Mouse (Mus musculus): Measurements from ENCODE around the gene Tenm2. TPM values are rescaled to one million over a fixed set of nuclear protein-coding genes. Genes with fewer than 3 reads are reported as not detected.

The Tenm2 gene
- polyA plus RNA-seq, 1 experiment, result 0.13 TPM

DNA sequence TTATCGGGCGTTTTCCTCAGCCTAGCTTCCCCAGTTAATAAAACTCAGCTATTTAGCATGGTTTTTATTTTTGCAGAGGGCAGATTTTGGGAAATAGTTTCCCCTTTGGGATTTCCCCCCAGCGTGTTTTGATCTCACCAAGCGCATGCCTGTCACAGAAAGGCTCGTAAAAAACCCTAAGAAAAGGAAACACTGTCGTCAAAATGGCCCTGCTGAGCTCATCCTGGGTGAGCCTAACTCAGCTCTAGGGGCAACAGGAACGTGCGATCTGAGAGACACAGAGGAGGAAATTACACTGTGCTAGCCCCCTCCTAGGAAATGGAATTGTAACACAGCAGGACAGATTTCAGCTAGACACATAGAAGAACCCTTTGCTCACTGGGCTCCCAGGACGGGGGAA is 1204.0 kb downstream of the Tenm2 start:
- no peaks in the 10 kb centered on the region for H3K4me1 ChIP-seq (ENCODE audit: control insufficient read depth, insufficient read depth, insufficient read length, low read length)
- H3K27ac ChIP-seq (ENCODE audit: insufficient read depth, low read depth, low read length), result no peak overlapping the region
- TF ChIP-seq CTCF (IDR thresholded peaks at IDR 0.05; ENCODE audit: extremely low read depth, insufficient read length, insufficient replicate concordance, low read depth, low read length) (no peak), POLR2A (IDR thresholded peaks at IDR 0.05; ENCODE audit: low read depth, low read length) (no peak)
- no peak overlapping the region for H3K4me3 ChIP-seq (ENCODE audit: low read depth, low read length)
- WGBS, result 51% methylated on average over 9 of the region's 9 CpGs
- no peaks in the 10 kb centered on the region for H3K27me3 ChIP-seq (ENCODE audit: control insufficient read depth, insufficient read depth, low read length)
- no peaks in the 10 kb centered on the region for H3K36me3 ChIP-seq (ENCODE audit: control insufficient read depth, insufficient read depth, low read length)

DNA sequence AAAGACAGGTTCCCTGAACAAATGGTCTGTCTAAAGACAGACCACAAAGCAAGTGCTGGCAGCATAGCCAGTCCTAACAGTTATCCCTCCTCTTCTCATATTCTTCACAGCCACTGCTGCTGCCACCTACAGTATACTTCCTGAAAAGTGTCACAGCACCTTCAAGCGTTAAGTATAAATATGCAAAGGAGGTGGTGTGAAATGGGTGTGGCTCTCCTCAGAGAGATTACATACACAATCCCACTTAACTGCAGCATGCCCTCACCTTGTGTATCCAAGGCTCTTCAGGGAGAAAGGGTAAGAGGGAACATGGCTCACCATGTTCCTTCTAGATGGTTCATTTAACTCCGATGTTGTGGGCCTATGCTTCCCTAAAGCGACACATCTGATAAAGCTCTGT is 1215.8 kb downstream of the Tenm2 start:
- no peak overlapping the region for H3K27ac ChIP-seq (ENCODE audit: insufficient read depth, low read depth, low read length)
- no peaks in the 10 kb centered on the region for H3K4me1 ChIP-seq (ENCODE audit: control insufficient read depth, insufficient read depth, insufficient read length, low read length)
- H3K36me3 ChIP-seq (ENCODE audit: control insufficient read depth, insufficient read depth, low read length), result no peaks in the 10 kb centered on the region
- no peak overlapping the region for H3K4me3 ChIP-seq (ENCODE audit: low read depth, low read length)
- no peaks in the 10 kb centered on the region for H3K27me3 ChIP-seq (ENCODE audit: control insufficient read depth, insufficient read depth, low read length)
- TF ChIP-seq CTCF (IDR thresholded peaks at IDR 0.05; ENCODE audit: extremely low read depth, insufficient read length, insufficient replicate concordance, low read depth, low read length) (no peak), POLR2A (IDR thresholded peaks at IDR 0.05; ENCODE audit: low read depth, low read length) (no peak)
- WGBS, result 45% methylated on average over 3 of the region's 3 CpGs

GRCm38 (mm10) chr11:36013179-36013578 is 1222.6 kb downstream of the Tenm2 start:
- Histone ChIP-seq H3K36me3 (ENCODE audit: control insufficient read depth, insufficient read depth, low read length) (no peaks in the 10 kb centered on the region), H3K4me3 (ENCODE audit: low read depth, low read length) (no peak overlapping the region), H3K27me3 (ENCODE audit: control insufficient read depth, insufficient read depth, low read length) (no peaks in the 10 kb centered on the region), H3K4me1 (ENCODE audit: control insufficient read depth, insufficient read depth, insufficient read length, low read length) (no peaks in the 10 kb centered on the region), H3K27ac (ENCODE audit: insufficient read depth, low read depth, low read length) (no peak overlapping the region)
- no peak for TF ChIP-seq CTCF (IDR thresholded peaks at IDR 0.05; ENCODE audit: extremely low read depth, insufficient read length, insufficient replicate concordance, low read depth, low read length)
- no peak for TF ChIP-seq POLR2A (IDR thresholded peaks at IDR 0.05; ENCODE audit: low read depth, low read length)
- 57% methylated on average over 4 of the region's 4 CpGs for WGBS

GRCm38 (mm10) chr11:36009281-36010208 is 1226.2 kb downstream of the Tenm2 start:
- 65% methylated on average over 11 of the region's 11 CpGs for WGBS

DNA sequence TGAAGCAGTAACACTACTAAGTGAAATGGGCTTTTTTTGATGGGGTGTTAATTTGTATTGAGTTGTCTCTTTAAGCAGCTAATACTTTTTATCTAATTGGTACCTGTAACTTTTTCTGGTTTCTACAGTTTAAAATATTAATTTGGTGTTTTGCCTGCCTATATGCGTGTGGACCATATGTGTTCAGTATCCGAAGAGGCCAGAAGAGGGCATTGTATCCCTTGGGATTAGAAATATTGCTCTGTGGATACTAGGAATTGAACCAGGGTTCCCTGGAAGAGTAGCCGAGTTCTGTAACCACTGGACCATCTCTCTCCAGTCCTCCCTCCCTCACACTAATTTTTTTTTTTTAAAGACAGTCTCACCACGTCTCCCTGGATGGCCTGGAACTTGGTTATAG is 1232.9 kb downstream of the Tenm2 start:
- H3K36me3 ChIP-seq (ENCODE audit: control insufficient read depth, insufficient read depth, low read length), result no peaks in the 10 kb centered on the region
- no peak overlapping the region for H3K4me3 ChIP-seq (ENCODE audit: low read depth, low read length)
- H3K27me3 ChIP-seq (ENCODE audit: control insufficient read depth, insufficient read depth, low read length), result no peaks in the 10 kb centered on the region
- no peaks in the 10 kb centered on the region for H3K4me1 ChIP-seq (ENCODE audit: control insufficient read depth, insufficient read depth, insufficient read length, low read length)
- no peak overlapping the region for H3K27ac ChIP-seq (ENCODE audit: insufficient read depth, low read depth, low read length)
- TF ChIP-seq CTCF (IDR thresholded peaks at IDR 0.05; ENCODE audit: extremely low read depth, insufficient read length, insufficient replicate concordance, low read depth, low read length) (no peak), POLR2A (IDR thresholded peaks at IDR 0.05; ENCODE audit: low read depth, low read length) (no peak)
- 43% methylated on average over 4 of the region's 4 CpGs for WGBS

More at GRCm38 (mm10) chr11:36009281-36010208, 1226.2 kb downstream of the Tenm2 start:
- Histone ChIP-seq H3K4me1 (ENCODE audit: control insufficient read depth, insufficient read depth, insufficient read length, low read length) (no peaks in the 10 kb centered on the region), H3K27me3 (ENCODE audit: control insufficient read depth, insufficient read depth, low read length) (no peaks in the 10 kb centered on the region), H3K27ac (ENCODE audit: insufficient read depth, low read depth, low read length) (no peak overlapping the region), H3K4me3 (ENCODE audit: low read depth, low read length) (no peak overlapping the region), H3K36me3 (ENCODE audit: control insufficient read depth, insufficient read depth, low read length) (no peaks in the 10 kb centered on the region)
- no peak for TF ChIP-seq POLR2A (IDR thresholded peaks at IDR 0.05; ENCODE audit: low read depth, low read length)
- no peak for TF ChIP-seq CTCF (IDR thresholded peaks at IDR 0.05; ENCODE audit: extremely low read depth, insufficient read length, insufficient replicate concordance, low read depth, low read length)

DNA sequence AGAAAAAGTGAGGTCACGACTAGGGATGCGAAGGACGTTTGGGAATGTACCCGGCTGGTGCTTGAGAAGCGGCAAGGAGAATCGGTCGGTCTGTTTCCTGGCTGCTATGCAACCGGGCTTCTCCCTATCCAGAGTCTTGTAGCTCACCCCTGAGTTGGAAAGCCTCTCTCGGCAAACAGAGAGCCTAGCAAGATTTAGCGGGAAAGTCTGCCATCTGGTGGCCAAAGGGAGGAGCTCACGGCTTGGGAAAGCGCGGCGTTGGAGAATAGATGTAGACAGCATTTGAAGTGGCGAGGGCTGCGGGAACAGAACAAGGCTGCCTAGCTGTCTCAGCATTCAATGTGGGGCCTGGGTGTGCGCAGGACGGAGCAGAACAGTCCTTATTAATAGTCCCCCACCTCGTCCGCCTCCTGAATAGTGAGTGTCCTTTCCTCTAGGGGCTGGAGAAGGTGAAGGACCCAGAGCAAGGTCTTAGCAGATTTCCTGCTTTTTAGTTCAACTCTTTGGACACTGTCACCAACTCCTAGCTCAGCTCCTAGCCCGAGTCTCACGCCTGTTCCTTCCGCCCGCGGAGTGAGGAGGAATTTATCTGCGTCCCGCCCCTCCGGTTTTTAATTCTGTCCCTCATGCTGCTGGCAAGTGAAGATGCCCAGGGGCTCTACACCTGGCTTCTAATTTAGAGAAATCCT is 1234.3 kb downstream of the Tenm2 start:
- Histone ChIP-seq H3K27me3 (ENCODE audit: control insufficient read depth, insufficient read depth, low read length) (no peaks in the 10 kb centered on the region), H3K4me1 (ENCODE audit: control insufficient read depth, insufficient read depth, insufficient read length, low read length) (no peaks in the 10 kb centered on the region), H3K36me3 (ENCODE audit: control insufficient read depth, insufficient read depth, low read length) (no peaks in the 10 kb centered on the region), H3K4me3 (ENCODE audit: low read depth, low read length) (peak overlapping the region; percentile 43), H3K27ac (ENCODE audit: insufficient read depth, low read depth, low read length) (no peak overlapping the region)
- TF ChIP-seq POLR2A (IDR thresholded peaks at IDR 0.05; ENCODE audit: low read depth, low read length) (0 out of 2 replicates have a peak, but pooled peaks have one; percentile 13), CTCF (IDR thresholded peaks at IDR 0.05; ENCODE audit: extremely low read depth, insufficient read length, insufficient replicate concordance, low read depth, low read length) (peak; percentile 96; the same call in 1 of the 2 replicates)
- WGBS, result 9% methylated on average over 28 of the region's 28 CpGs

Measured in small intestine, adult 2 months (tissue).